Mouse (Mus musculus) C2C12 (cell line): ENCODE data around the gene Rbms3. TPM values are rescaled to one million over a fixed set of nuclear protein-coding genes. Genes with fewer than 3 reads are reported as not detected.

Experiments used
- H3K27me3 ChIP-seq: one replicate; pipeline ENCODE4 v1.6.1; 2011; ENCODE audit not compliant: control insufficient read depth, insufficient read depth, insufficient read length
- H3K36me3 ChIP-seq: one replicate; pipeline ENCODE4 v1.6.1; 2011; ENCODE audit not compliant: control insufficient read depth, insufficient read depth
- H3K4me3 ChIP-seq: one replicate; pipeline ENCODE4 v1.5.1; 2011; ENCODE audit warnings: mild to moderate bottlenecking, control low read depth; ENCODE audit not compliant: poor library complexity, insufficient read depth, severe bottlenecking
- H3K79me2 ChIP-seq: one replicate; pipeline ENCODE4 v1.6.1; 2011; ENCODE audit not compliant: control insufficient read depth, insufficient read depth
- H3K79me3 ChIP-seq: one replicate; pipeline ENCODE4 v1.6.1; 2011; ENCODE audit warnings: low read depth, control low read depth
- H3ac ChIP-seq: one replicate; pipeline ENCODE3; 2011; ENCODE audit warnings: low read depth; ENCODE audit not compliant: control insufficient read depth, insufficient read length
- CEBPB ChIP-seq: IDR thresholded peaks from one replicate; pipeline ENCODE4 v1.6.1; 2011; ENCODE audit warnings: low read depth, mild to moderate bottlenecking, control low read depth, moderate library complexity
- CTCF ChIP-seq: IDR thresholded peaks from one replicate; pipeline ENCODE4 v1.5.1; 2011; ENCODE audit not compliant: control insufficient read depth, insufficient read depth, insufficient read length
- FOSL1 ChIP-seq: IDR thresholded peaks from one replicate; pipeline ENCODE4 v1.8.0; 2011; ENCODE audit warnings: mild to moderate bottlenecking, low read length; ENCODE audit not compliant: poor library complexity, insufficient read depth, severe bottlenecking
- MAX ChIP-seq: IDR thresholded peaks from one replicate; pipeline ENCODE4 v1.6.1; 2011; ENCODE audit warnings: mild to moderate bottlenecking, control low read depth
- MYOD1 ChIP-seq: IDR thresholded peaks from one replicate; pipeline ENCODE4 v1.6.1; 2011; ENCODE audit warnings: low read depth; ENCODE audit not compliant: control insufficient read depth, insufficient read length
- MYOG ChIP-seq: IDR thresholded peaks from one replicate; pipeline ENCODE4 v1.6.1; 2011; ENCODE audit not compliant: control insufficient read depth, insufficient read length; ENCODE audit errors: extremely low read depth
- USF1 ChIP-seq: IDR thresholded peaks from one replicate; pipeline ENCODE4 v1.6.1; 2011; ENCODE audit warnings: low read depth, mild to moderate bottlenecking, control low read depth, moderate library complexity
- polyA plus RNA-seq: library from polyadenylated mRNA; unstranded; fragments of >200 nt; fragmentation: generic; extraction: Trizol; gene quantifications from one replicate; pipeline ENCODE4 v1.2.1, GENCODE M21; 2012; ENCODE audit warnings: missing spikeins

Rbms3 gene
- polyA plus RNA-seq, 1 experiment, result 2.7 TPM

DNA sequence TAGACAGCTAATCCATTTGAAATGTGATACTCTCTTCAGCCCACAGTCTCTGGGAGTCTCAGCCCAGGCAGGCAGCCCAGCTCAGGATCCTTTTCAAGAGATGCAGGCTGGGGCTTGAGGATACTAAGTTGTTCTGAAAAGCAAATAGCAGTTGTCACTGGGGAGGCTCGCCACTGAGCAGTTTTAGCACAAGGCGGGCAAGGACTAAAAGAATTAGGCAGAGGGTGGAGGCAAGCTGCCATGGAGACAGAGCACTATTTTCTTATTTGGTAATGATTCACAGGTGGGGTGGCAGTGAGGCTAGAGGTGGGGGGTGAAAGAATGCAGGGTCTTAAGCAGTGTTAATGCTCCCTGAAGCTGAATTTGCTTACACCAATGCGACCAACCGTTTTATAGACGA, 249.6 kb downstream of the Rbms3 start:
- Histone ChIP-seq H3K4me3 (no peak overlapping the region), H3K27me3 (no peaks in the 10 kb centered on the region), H3K36me3 (no peaks in the 10 kb centered on the region)

DNA sequence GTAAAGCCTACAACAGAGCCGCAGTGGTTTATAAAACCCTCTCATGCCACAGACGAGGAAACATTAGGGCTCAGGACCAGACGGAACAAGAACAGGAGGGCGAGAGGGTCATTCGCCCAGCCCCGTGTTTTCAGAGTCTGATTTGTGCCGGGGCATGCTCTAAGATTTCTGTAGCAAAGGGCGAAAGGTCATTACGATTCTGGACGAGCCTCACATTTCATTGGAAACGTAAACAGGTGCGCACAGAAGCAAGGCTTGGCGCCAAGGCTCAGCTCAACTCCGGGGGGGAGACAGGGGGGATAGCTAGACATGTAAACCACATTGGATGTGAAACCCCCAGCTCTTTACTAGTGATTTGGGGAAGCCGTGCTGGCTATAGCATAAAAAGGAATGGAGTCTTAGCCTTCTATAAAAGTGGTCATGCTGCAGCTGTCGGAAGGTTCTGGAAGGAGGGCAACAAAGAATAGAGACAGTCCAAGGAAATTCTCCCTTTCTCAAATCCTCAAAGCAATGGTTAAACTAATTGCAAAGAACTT, 250.2 kb downstream of the Rbms3 start:
- Histone ChIP-seq H3K27me3 (no peaks in the 10 kb centered on the region), H3K79me3 (no peaks in the 10 kb centered on the region), H3K4me3 (no peak overlapping the region), H3ac (no peak overlapping the region), H3K36me3 (no peaks in the 10 kb centered on the region), H3K79me2 (no peaks in the 10 kb centered on the region)
- no peak for TF ChIP-seq MYOG
- TF ChIP-seq FOSL1, result no peak
- no peak for TF ChIP-seq CEBPB
- TF ChIP-seq CTCF, result no peak
- no peak for TF ChIP-seq MYOD1
- no peak for TF ChIP-seq USF1
- TF ChIP-seq MAX, result no peak

More for the DNA sequence above, 249.6 kb downstream of the Rbms3 start:
- no peak for TF ChIP-seq MYOG
- no peak for TF ChIP-seq CEBPB
- no peak for TF ChIP-seq MAX
- TF ChIP-seq USF1, result no peak
- Histone ChIP-seq H3ac (no peak overlapping the region), H3K79me2 (no peaks in the 10 kb centered on the region), H3K79me3 (no peaks in the 10 kb centered on the region)

DNA sequence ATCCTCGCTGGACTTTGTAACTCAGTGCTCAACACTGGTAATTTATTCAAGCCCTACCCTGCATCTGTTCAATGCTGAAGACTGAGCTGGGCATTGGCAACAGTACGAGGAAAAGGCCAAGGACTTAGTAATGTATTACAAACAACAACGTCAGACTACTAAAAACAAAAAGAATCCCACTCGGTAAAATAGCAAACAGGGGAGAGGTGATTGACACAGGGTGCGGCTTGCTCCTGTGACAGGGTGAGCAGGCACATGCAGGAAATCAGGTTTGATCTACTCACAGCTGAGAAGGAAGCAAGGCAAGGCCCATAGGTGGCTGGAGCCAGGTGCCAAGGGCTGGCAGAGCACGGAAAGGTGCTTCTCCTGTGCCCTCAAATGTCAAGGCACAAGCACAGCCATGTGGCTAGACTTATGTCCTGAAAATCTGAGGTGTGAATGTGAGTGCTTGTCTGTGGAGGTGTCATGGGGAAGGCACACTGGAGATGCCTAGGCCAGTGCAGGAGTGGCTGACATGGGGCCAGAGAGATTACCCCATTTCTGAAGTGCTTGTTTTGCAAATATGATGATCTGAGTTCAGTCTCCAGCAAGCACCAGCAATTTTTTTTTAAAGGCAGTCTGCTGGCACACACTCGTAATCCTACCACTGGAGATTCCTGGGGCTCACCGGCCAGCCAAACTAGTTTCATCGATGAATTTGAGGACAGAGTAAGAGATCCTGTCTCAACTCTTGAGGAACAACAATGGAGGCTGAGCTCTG, 251.4 kb downstream of the Rbms3 start:
- no peaks in the 10 kb centered on the region for H3K79me2 ChIP-seq
- H3ac ChIP-seq, result no peak overlapping the region
- H3K36me3 ChIP-seq, result no peaks in the 10 kb centered on the region
- no peak overlapping the region for H3K4me3 ChIP-seq
- no peaks in the 10 kb centered on the region for H3K27me3 ChIP-seq
- H3K79me3 ChIP-seq, result no peaks in the 10 kb centered on the region
- TF ChIP-seq MYOG, result no peak
- TF ChIP-seq CTCF, result no peak
- no peak for TF ChIP-seq FOSL1
- TF ChIP-seq MYOD1, result no peak
- TF ChIP-seq MAX, result no peak
- no peak for TF ChIP-seq CEBPB
- no peak for TF ChIP-seq USF1

DNA sequence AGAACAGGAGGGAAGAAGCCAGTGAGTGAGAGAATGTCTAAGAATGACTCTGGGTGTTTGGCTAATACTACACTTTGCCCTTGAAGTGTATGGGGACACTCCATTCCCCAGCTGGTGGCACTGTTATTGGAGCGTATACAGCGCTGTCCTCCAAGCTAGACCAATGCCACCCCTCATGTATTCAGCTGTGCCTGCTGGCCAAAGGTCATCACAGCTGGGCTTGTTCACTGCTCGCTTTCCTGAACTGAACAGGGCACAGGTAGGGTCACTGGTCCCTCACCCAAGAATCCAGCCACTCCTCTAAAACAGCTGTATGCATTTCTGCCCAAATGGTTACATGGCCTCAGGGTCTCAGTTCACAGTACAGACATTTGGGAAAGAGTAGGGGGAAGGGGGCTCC, 253.9 kb downstream of the Rbms3 start:
- no peaks in the 10 kb centered on the region for H3K79me2 ChIP-seq
- H3K79me3 ChIP-seq, result no peaks in the 10 kb centered on the region
- H3ac ChIP-seq, result no peak overlapping the region
- TF ChIP-seq CTCF (no peak), MAX (no peak), FOSL1 (no peak), USF1 (no peak), CEBPB (no peak), MYOD1 (no peak), MYOG (no peak)
- H3K36me3 ChIP-seq, result no peaks in the 10 kb centered on the region
- H3K4me3 ChIP-seq, result no peak overlapping the region
- H3K27me3 ChIP-seq, result no peaks in the 10 kb centered on the region

- Histone ChIP-seq H3K79me2 (no peaks in the 10 kb centered on the region), H3K27me3 (no peaks in the 10 kb centered on the region), H3K4me3 (no peak overlapping the region), H3ac (no peak overlapping the region), H3K36me3 (no peaks in the 10 kb centered on the region), H3K79me3 (no peaks in the 10 kb centered on the region)
- no peak for TF ChIP-seq CEBPB
- TF ChIP-seq FOSL1, result no peak
- no peak for TF ChIP-seq MYOD1
- TF ChIP-seq CTCF, result no peak
- TF ChIP-seq USF1, result no peak
- TF ChIP-seq MAX, result no peak
- TF ChIP-seq MYOG, result no peak
Observed at GRCm38 (mm10) chr9:117373164-117373741, 256.5 kb downstream of the Rbms3 start.
